Mouse (Mus musculus): ENCODE measurements around the gene Gpr84.
"Not testable (repeated sequence)": the region's sequence is repeated elsewhere in the genome, so short reads cannot be mapped to it uniquely, and the experiment has no call there.

Gpr84 gene

GRCm38 (mm10) chr15:103285778-103286417, 24.5 kb downstream of the Gpr84 start:
- DNase-seq (ENCODE audit: low spot score in 2 of 2), result no peak

GRCm38 (mm10) chr15:103284647-103285046, 25.8 kb downstream of the Gpr84 start:
- DNase-seq (ENCODE audit: low spot score in 2 of 2), result no peak

GRCm38 (mm10) chr15:103284066-103284465, 26.3 kb downstream of the Gpr84 start:
- no peak for DNase-seq (ENCODE audit: low spot score in 2 of 2)

GRCm38 (mm10) chr15:103281465-103282205, 28.8 kb downstream of the Gpr84 start:
- no peak for DNase-seq (ENCODE audit: low spot score in 2 of 2)

GRCm38 (mm10) chr15:103280817-103281464, 29.5 kb downstream of the Gpr84 start:
- DNase-seq (ENCODE audit: low spot score in 2 of 2), result no peak

GRCm38 (mm10) chr15:103279750-103280149, 30.7 kb downstream of the Gpr84 start:
- no peak for DNase-seq (ENCODE audit: low spot score in 2 of 2)

- DNase-seq (ENCODE audit: low spot score in 2 of 2), result no peak
Observed at GRCm38 (mm10) chr15:103277949-103278348, 32.5 kb downstream of the Gpr84 start.

GRCm38 (mm10) chr15:103275943-103276342, 34.5 kb downstream of the Gpr84 start:
- DNase-seq (ENCODE audit: low spot score in 2 of 2), result not testable (repeated sequence)

GRCm38 (mm10) chr15:103272419-103273279, 37.8 kb downstream of the Gpr84 start, which contains the start of gene Copz1:
Copz1 (plus strand) TSS chr15:103272714.
- peak; percentile 96 to 98 for DNase-seq (ENCODE audit: low spot score in 2 of 2)

GRCm38 (mm10) chr15:103268903-103269302, 41.5 kb downstream of the Gpr84 start:
- no peak for DNase-seq (ENCODE audit: low spot score in 2 of 2)

GRCm38 (mm10) chr15:103264794-103265193, 45.6 kb downstream of the Gpr84 start:
- no peak for DNase-seq (ENCODE audit: low spot score in 2 of 2)

GRCm38 (mm10) chr15:103259989-103260388, 50.4 kb downstream of the Gpr84 start:
- DNase-seq (ENCODE audit: low spot score in 2 of 2), result no peak

GRCm38 (mm10) chr15:103259162-103259561, 51.2 kb downstream of the Gpr84 start:
- no peak for DNase-seq (ENCODE audit: low spot score in 2 of 2)
